Mouse (Mus musculus): Measurements from ENCODE around the gene Wdfy1.

Wdfy1 gene

DNA sequence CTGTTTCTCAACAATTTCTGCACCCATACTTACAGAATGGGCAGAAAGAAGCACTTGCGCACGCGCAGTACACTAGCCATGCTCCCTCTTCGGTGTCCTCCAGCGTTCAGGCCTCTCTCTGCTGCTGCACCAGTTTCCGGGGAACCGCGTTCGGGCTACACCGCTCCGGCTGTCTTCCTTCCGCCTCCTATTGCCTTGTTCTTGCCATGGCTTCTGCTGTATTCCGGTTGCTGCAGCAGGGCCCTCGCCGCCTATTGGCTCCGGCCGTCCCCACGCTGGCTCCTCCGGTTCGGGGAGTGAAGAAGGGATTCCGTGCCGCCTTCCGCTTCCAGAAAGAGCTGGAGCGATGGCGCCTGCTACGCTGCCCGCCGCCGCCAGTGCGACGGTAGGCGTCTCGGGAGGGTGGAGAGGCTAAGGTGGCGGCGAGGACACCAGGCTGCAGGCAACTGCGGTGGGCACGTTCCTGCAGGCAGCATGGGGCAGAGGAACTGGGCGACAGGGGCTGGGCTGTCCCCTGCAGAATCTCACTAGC lies at the start of gene Wdfy1, which contains the start of gene Mrpl44:
Gene Wdfy1 (minus strand): TSS at position 217 of the 532 bp plus-strand sequence.
Gene Mrpl44 (plus strand): TSS at position 92 of the 532 bp plus-strand sequence.
- peak; percentile 79 for DNase-seq (ENCODE audit: low read depth, low spot score)

DNA sequence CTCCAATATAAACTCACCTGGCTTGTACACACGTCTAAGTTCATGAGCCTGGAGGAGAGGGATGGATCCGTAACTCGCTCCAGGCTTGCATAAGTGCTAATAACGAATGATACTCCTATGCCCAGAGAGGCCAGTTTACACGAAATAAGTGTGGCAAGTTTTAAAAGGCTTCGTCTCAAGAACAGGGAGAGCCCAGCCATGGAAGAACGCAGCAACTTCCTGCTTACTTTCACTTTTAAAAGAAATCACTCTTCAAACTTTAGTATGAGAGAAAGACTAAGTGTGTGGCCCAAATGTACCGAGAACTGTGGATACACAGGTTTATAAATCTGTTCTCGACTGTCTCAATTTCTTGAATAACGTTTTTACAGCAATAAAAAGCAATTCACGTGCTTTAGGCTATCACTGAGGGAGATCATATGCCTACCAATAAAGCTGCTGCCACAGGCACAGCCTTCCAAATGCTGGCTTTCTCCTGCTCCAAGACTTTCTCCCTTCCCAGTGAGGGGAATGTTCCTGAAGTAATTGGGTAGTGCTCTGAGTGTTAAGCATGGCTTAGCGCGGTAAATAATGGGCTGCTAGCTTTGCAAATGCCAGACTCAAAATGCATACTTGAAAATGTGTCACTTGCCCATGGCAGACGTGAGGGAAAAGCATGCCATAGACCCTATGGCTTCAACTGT lies 48.1 kb upstream of the Wdfy1 start:
- DNase-seq (ENCODE audit: low read depth, low spot score): no peak

DNA sequence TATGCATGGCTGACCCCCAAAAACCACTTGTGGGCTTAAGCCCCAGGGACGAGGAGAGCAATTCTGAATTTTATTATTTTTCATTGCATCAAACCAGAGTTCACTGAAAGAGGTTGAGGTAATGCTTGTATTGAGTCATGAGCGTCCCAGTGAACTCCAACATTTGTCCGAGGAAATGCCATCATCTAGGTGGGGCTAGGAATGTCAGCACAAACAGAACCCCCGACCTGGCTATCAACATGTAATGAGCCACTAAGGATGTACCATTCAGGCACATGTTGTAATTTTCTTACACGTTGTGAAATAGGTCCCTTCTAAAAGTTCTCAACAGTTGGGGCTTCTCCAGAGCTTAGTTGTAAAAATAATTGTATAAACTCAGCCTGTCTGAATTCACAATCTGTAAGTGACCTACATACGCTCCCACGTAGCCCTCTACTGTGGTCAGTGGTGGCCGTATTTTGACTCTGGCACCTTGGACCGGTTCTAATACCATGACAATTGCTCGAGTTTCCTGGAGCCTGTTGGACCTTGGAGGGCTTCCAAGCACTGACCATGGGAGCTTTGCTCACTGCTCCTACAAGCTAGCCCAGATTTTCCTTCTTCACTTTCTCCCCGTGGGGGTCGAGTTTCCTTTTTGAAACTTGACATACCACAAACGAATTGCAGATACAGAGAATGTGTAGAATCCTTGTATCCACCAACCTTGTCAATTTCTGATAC lies 47.0 kb upstream of the Wdfy1 start:
- DNase-seq (ENCODE audit: low read depth, low spot score): no peak

DNA sequence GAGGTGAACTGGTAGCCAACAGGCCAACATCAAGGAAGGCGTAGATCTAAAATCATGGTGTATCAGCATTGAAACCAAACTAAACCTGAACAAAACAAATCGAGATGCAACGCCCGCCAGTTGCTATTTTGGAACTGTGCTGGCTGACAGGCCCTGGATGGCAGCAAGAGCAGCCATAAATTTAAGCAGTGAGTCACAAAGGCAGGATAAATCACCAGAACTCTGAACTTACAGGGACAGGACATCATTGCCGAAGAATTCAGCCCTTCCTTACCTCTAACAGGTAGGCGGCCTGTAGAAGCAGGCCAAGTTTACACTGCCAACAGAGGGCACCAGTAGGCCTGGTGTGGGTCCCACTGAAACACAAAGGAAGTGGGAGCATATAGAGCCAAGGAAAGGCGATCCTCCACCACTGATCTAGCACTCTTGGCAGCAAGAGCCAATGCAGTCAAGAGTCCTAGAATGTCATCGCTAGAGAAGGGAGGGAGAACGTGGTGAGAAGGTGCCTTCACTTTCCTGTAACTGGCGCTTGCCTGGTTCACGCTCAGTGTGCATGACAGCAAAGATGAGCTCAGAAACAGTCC lies 43.4 kb upstream of the Wdfy1 start:
- DNase-seq (ENCODE audit: low read depth, low spot score): no peak

DNA sequence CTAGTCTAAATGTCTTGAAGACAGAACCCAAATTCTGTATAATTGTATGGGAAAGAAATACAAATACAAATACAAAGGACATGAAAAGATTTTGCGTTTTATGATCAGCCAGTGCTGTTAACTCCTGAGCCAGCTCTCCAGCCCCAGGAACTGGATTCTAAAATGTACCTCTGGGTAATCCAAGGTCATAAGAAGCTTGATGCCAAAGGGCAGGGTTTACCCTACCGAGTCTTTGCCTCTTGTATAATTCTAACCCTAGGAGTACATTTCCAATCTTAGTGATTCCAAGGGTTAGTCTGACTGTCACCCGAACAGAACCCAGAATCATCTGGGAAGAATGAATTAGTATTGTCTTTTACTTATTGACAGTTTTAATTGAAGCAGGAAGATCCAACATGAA lies 39.5 kb upstream of the Wdfy1 start:
- DNase-seq (ENCODE audit: low read depth, low spot score): no peak

DNA sequence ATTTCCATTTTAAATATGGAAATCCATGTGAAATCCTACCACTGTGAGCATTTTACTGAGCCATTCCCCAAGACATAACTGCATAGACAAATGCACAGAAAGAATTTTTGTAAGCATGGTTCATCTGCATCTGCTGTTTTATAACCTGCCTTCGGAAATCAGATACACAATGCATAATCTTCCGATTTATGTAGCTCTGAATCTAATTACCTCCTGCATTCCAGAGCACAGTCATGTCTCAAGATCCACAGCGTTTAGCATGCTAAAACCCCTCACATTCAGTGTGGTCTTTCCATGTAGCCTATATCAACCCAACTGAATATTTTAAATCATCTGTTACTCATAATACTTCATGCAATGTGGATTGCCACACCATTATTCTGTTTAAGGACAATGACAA lies 33.5 kb upstream of the Wdfy1 start:
- DNase-seq (ENCODE audit: low read depth, low spot score): no peak

DNA sequence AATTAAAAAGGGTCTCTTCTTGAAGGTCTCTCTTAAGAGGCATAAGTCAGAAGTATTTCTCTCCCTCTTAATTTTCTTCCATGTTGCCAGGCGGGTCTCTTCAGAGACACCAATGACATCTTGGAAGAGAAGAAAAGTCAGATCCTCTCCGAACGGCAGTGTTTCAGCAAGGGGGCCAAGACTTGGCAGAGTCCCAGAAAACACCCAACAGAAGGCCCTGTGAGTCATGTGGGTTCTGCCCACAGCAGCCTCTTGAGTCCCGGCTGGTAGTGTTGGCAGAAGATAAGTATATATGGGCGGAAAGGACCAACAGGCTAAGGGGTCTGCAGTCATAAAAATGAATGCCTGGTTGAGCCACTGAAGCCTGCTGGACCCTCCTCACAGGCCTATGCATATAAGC lies 30.9 kb upstream of the Wdfy1 start:
- DNase-seq (ENCODE audit: low read depth, low spot score): no peak

DNA sequence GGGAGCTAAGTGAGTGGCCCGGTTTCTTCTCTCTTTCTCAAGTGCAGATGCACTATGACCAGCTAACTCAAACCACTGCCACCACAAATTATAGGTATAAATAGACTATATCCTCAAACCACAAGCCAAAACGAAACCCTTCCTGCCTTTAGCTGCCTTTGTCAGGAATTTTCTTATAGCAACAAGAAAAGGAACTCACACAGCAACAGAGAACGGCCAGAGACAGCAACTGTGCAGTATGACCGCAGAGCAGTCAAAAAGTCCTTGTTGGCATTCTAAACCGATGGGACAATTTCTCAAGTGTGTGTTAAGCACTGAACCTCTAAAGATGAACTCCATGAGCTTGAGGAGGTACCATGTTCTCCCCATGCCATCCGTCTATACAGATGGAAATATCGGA lies 27.7 kb upstream of the Wdfy1 start:
- no peak for DNase-seq (ENCODE audit: low read depth, low spot score)

DNA sequence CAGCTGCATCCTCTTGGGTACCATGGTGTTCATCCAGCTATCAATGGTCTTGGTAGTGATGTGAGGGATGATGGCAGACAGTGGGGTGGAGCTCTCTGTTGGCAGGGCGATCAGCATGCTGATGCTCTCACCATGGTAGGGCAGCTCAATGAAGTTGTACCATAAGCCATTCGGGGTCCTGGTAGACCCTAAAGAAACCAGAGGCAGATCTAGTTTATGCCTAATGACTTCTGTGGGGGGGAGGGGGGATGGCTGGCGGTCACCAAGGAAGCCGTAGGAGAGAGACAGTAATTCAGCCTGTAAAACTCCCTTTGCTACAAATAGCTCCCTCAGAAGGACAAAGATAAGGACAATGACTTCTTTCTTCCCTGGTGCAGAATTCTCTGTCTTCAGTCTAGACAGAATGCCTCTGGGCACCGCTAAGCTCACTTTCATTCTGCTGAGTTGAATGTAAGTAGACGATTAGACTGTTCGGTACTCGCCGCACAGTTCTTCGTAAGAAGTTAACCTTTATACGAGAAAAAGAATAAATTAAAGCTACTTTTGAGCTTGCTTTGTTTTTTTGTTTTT lies 27.0 kb upstream of the Wdfy1 start:
- DNase-seq (ENCODE audit: low read depth, low spot score): no peak

DNA sequence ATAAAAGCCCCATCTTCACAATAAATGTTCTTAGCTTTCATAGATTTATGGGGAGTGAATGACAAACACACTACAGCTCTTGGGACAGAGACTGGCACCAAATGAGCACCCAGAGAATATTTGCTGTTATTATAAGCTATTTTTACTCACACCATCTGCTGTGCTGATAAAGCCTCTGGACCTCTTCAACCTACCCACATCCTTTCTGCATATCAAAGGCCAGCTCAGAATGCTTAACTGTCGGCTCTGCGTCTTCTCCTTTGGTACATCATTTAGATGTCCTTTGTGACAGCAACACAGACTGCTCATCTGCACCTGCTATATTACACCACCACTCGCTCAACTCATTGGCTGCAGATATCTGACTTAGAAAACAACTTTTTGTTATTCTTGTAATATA lies 21.1 kb upstream of the Wdfy1 start:
- DNase-seq (ENCODE audit: low read depth, low spot score): no peak

DNA sequence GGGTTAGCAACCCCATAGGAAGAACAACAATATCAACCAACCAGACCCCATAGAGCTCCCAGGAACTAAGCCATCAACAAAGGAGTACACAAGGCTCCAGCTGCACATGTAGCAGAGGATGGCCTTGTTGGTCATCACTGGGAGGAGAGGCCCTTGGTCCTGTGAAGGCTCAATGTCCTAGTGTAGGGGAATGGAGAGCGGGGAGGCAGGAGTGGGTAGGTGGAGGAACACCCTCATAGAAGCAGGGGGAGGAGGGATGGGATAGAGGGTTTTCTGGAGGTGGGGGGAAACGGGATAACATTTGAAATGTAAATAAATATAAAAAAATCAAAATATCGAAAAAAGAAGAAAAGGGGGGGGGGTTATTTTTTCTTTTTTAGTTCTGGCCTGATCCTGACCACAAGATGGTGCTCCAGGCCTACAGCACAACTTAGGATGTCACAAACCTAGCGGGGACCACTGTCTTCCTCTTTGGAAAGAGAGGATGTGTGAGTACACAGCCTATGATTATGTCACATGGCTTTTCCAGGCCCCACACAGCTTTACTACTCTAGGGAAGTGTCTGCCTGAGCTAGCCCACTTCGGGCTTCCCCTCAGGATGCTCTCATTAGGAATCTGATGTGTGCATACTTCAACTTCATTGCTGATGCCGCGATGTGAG lies 10.5 kb upstream of the Wdfy1 start:
- DNase-seq (ENCODE audit: low read depth, low spot score): no peak

DNA sequence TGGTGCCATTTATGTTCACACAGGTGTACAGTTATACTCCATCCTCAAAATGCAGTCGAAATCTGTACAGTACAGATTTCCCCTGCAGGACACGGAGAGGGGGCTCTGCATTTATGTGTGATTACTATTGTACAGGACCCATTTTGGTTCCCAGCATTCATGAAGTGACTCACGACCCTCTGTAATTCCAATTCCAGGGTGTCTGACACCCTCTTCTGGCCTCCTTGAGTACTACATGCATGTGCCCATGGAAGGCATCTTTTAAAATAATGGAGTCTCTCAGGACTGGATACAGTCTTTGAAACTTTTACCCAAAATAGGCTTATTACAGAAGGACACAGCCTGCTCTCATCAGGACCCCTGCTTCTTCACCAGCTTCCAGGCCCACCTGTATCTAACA lies 6.5 kb upstream of the Wdfy1 start:
- DNase-seq (ENCODE audit: low read depth, low spot score): no peak

DNA sequence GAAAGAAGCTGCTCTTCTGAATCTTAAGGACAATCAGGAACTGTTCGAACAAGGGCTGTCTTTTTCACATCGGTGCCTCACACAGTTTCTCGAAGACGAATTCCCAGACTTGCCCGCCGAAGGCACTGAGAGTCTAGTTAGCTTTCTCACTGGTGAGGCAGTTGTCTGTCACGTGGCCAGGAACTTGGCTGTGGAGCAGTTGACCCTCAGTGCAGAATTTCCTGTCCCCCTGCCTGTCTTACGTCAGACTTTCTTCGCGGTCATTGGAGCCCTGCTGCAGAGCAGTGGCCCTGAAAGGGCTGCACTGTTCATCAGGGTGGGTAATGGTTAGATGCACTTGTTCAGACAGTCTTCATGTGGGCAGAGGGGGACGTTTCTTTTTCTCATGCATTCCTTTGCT lies 2.1 kb upstream of the Wdfy1 start:
- no peak for DNase-seq (ENCODE audit: low read depth, low spot score)

DNA sequence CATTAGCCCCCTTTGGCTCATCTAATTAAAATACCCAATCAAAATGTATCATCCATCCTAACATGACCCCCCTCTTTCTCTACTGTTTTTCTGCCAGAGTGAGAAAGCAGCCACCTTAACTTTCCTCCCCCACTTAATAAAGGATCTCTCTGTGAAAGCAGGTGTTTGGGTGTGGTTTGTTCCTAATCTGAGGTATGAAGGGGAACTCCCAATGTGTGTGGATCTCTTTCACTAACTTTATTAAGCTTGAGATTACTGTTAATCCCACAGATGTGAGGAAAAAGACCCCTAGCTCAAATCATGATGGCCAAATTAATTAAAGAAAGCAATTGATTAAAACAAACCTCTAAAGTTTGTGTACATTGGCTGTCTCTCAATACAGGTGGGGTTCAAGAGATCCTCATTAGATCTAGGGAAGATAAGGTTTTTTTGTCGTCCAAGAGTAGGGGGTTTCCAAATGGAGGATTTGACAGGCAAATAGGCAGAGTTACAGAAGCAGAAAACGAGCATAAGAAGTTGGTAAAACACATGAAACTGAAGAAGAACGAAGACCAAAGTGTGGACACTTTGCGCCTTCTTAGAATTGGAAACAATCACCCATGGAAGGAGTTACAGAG lies 1.7 kb downstream of the Wdfy1 start:
- DNase-seq (ENCODE audit: low read depth, low spot score): no peak

DNA sequence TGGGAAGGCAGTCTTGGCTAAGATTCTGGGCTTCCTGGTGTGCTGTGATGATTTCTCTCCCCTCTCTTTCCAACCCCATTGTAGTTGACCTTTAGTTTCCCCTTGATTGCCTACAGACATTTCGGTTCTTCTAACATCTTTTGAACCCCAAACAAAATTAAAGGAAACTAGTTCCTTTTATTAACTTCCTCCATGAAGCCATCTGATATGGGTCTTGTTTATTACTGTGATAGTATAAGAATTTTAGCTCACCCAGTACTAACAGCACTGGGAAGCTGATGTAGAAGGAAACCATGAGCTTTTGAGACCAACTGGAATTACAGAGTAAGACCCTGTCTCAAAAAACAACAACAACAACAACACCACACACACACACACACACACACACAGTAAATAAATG lies 7.7 kb downstream of the Wdfy1 start:
- no peak for DNase-seq (ENCODE audit: low read depth, low spot score)

DNA sequence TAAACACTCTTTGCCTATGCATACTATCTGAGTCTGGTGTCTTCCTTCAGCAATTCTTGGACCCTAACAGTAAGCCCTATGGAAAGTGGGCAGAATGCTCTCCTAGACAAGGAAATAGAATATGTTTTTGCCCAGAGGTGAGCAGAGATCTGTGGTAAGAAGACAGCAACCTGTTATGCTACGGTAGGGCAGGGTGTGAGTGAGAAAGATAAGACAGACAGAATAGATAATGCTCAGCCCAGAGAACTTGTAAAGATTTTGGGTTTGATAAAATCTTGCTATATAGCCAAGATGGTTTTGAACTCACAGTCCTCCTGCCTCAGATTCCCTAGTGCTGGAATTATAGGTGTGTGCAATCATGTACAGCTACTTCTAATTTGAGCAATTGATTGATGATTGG lies 11.5 kb downstream of the Wdfy1 start:
- DNase-seq (ENCODE audit: low read depth, low spot score): no peak

DNA sequence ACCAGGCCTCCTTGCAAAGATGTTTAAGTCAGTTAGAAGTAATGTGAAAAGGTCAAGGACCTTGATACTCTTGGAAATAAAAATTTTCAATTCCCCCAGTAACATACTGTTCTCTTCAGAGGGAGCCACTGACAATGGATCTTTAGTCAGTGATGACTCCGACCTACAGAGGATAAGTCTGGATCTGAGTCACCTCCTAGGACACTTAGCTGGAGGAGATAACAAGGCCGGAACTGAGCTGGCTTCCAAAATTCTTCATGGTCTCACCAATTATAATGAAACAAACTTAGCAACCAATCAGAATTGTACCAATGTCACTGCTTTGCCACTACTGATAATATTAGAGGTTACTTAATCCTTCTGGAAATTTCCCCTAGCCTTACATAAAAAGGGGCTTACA lies 11.9 kb downstream of the Wdfy1 start:
- DNase-seq (ENCODE audit: low read depth, low spot score): no peak

DNA sequence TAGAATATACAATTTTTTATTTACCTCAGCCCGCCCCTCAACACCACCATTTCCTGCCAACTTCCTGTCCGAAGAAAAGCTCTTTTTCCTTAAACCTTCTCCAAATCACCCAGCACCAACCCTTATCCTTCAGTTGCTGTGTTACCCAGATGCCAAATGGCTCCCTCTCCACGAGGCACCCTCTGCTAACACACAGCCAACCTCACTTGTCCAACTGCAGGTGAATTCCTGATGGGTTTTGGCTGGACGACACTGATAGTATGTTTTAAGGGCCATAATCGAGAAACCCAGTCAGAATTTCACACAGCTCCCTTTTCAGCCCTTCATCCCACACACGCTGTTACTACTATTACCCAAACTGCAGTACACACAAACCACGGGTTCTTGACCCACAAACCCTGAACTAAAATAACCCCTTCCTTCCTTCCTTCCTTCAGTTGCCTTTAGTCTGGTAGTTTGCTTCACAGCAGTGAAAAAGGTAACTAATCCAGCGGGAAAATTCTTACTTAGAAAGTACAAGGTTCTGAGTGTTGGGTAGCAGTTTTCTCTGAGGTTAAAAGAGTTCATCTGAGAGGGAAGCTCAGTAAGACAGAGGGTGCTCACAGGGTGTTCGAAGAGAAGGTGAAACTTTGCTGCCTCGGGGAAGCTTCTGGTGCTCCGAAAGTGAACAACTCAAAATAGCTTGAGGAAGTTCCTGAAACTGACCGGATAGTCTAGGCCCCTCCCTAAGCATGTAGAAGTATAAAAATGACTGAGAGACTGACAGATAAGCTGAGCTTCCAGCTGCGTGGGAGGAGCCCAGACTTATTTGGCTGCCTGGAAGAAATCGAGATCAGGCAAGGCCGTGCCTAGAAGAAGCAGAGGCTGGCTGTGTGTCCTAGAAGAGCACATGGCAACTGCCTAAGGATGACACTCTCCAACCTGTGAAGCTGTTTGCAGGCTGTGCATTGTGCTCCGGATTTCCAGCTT lies 13.4 kb downstream of the Wdfy1 start:
- DNase-seq (ENCODE audit: low read depth, low spot score): no peak

DNA sequence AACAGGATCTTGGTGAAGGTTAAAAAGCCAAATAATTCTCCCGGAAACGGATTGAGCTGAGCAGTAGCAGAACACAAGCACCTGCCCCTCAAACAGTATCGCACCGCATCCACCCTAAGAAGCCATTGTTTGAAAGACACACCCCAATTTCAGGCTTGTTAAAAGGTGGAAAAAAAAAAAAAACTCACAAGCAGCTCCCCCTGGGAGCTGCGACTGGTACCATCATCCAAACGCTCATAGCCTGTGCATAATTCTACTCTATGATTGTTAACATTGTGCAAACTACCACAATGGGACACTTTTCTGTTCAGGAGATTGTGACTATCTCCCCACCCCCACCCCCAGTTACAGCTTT lies 14.0 kb downstream of the Wdfy1 start:
- no peak for DNase-seq (ENCODE audit: low read depth, low spot score)

All from c-Kit-negative CD71-positive TER-119-positive erythroid progenitor cells, embryonic 14.5 days (primary cell).